Mouse (Mus musculus) forebrain, embryonic 16.5 days (tissue): ENCODE measurements around the gene Ankrd10. TPM values are rescaled to one million over a fixed set of nuclear protein-coding genes. Genes with fewer than 3 reads are reported as not detected.

Source experiments
- ATAC-seq: fragments of 200-750 bp; cut with Nextera tagmentation; 2 replicates; pipeline ENCODE4 v1.8.0; 2017; ENCODE audit warnings: mild to moderate bottlenecking, moderate library complexity
- H3K27ac ChIP-seq: fragments of 300-500 bp; sonication (generic); 2 replicates; pipeline ENCODE4 v1.5.1; 2014; ENCODE audit warnings: low read length, control low read depth
- H3K27me3 ChIP-seq: fragments of 300-500 bp; sonication (generic); replicated peaks from 2 replicates; pipeline ENCODE4 v1.6.1; 2014; ENCODE audit warnings: low read length; ENCODE audit not compliant: control insufficient read depth, insufficient read depth
- H3K36me3 ChIP-seq: fragments of 300-500 bp; sonication (generic); 2 replicates; pipeline ENCODE4 v1.6.1; 2014; ENCODE audit not compliant: control insufficient read depth, insufficient read depth
- H3K4me1 ChIP-seq: fragments of 300-500 bp; sonication (generic); replicated peaks from 2 replicates; pipeline ENCODE4 v1.6.1; 2014; ENCODE audit warnings: low read length; ENCODE audit not compliant: control insufficient read depth, insufficient read depth
- H3K4me2 ChIP-seq: fragments of 300-500 bp; sonication (generic); 2 replicates; pipeline ENCODE4 v1.6.1; 2014; ENCODE audit warnings: mild to moderate bottlenecking, low read length, control low read depth
- H3K4me3 ChIP-seq: fragments of 300-500 bp; sonication (generic); replicated peaks from 2 replicates; pipeline ENCODE4 v1.5.1; 2014; ENCODE audit warnings: mild to moderate bottlenecking, low read length, control low read depth
- H3K9ac ChIP-seq: fragments of 300-500 bp; sonication (generic); replicated peaks from 2 replicates; pipeline ENCODE4 v1.6.1; 2014; ENCODE audit warnings: low read depth, low read length, control low read depth
- H3K9me3 ChIP-seq: fragments of 300-500 bp; sonication (generic); 2 replicates; pipeline ENCODE4 v1.6.1; 2016; ENCODE audit warnings: low read length; ENCODE audit not compliant: control insufficient read depth
- WGBS: fragments of 180-500 bp; shearing (Covaris S2); extraction: QIAGEN DNeasy Blood & Tissue Kit; methylation state at CpG from one replicate; pipeline ENCODE4 v1.1.7; 2014; 5-methylcytosine and 5-hydroxymethylcytosine counted together
- polyA plus RNA-seq: library from polyadenylated mRNA; unstranded; fragments of >200 nt; fragmentation: Nextera tagmentation; extraction: Ambion mirVana; gene quantifications from 2 replicates; pipeline ENCODE4 v1.2.1, GENCODE M21; 2015

Ankrd10 gene
- polyA plus RNA-seq, 1 experiment from 2014 or later = 126 TPM

- H3K27ac ChIP-seq = no peak overlapping the region
- H3K27me3 ChIP-seq = no peaks in the 10 kb centered on the region
- WGBS = 92% methylated on average over 3 of the region's 3 CpGs
- peaks cover 21% of the 10 kb centered on the region; the same call in 1 of the 2 replicates for H3K36me3 ChIP-seq
- no peak for ATAC-seq
- H3K4me3 ChIP-seq = no peak overlapping the region
- no peak overlapping the region for H3K9ac ChIP-seq
- 0 out of 2 replicates have a peak, but pooled peaks cover 7% of the 10 kb centered on the region for H3K4me1 ChIP-seq
- no peak overlapping the region for H3K4me2 ChIP-seq
- H3K9me3 ChIP-seq = no peaks in the 10 kb centered on the region
Observed at GRCm38 (mm10) chr8:11619091-11619490, 16.5 kb downstream of the Ankrd10 start.

- Histone ChIP-seq H3K36me3 (peaks cover 21% of the 10 kb centered on the region; the same call in 1 of the 2 replicates), H3K27me3 (no peaks in the 10 kb centered on the region), H3K9ac (no peak overlapping the region), H3K4me2 (no peak overlapping the region), H3K27ac (no peak overlapping the region), H3K4me1 (0 out of 2 replicates have a peak, but pooled peaks cover 7% of the 10 kb centered on the region), H3K4me3 (no peak overlapping the region), H3K9me3 (no peaks in the 10 kb centered on the region)
- peak; percentile 31; the same call in 1 of the 2 replicates for ATAC-seq
- 66% methylated on average over 2 of the region's 2 CpGs for WGBS
Observed at GRCm38 (mm10) chr8:11618063-11618462, 17.5 kb downstream of the Ankrd10 start.

GRCm38 (mm10) chr8:11616294-11616693 lies 19.3 kb downstream of the Ankrd10 start:
- WGBS = 0% methylated on average over 1 of the region's 1 CpGs
- Histone ChIP-seq H3K9ac (no peak overlapping the region), H3K27me3 (no peaks in the 10 kb centered on the region), H3K4me1 (0 out of 2 replicates have a peak, but pooled peaks cover 7% of the 10 kb centered on the region), H3K9me3 (no peaks in the 10 kb centered on the region), H3K4me3 (no peak overlapping the region), H3K36me3 (peaks cover 32% of the 10 kb centered on the region), H3K27ac (no peak overlapping the region), H3K4me2 (no peak overlapping the region)
- peak; percentile 45; the same call in 1 of the 2 replicates for ATAC-seq

- WGBS = 73% methylated on average over 6 of the region's 6 CpGs
- no peaks in the 10 kb centered on the region for H3K9me3 ChIP-seq
- H3K9ac ChIP-seq = no peak overlapping the region
- peaks cover 29% of the 10 kb centered on the region for H3K36me3 ChIP-seq
- 0 out of 2 replicates have a peak, but pooled peaks cover 7% of the 10 kb centered on the region for H3K4me1 ChIP-seq
- no peak for ATAC-seq
- no peak overlapping the region for H3K4me2 ChIP-seq
- H3K4me3 ChIP-seq = no peak overlapping the region
- no peaks in the 10 kb centered on the region for H3K27me3 ChIP-seq
- no peak overlapping the region for H3K27ac ChIP-seq
Observed at GRCm38 (mm10) chr8:11614126-11614835, 21.3 kb downstream of the Ankrd10 start.

- no peak for ATAC-seq
- Histone ChIP-seq H3K9ac (no peak overlapping the region), H3K4me1 (no peaks in the 10 kb centered on the region), H3K9me3 (no peaks in the 10 kb centered on the region), H3K4me2 (no peak overlapping the region), H3K4me3 (no peak overlapping the region), H3K27me3 (no peaks in the 10 kb centered on the region), H3K36me3 (peaks cover 16% of the 10 kb centered on the region), H3K27ac (no peak overlapping the region)
- WGBS = 97% methylated on average over 9 of the region's 9 CpGs
Observed at GRCm38 (mm10) chr8:11608848-11609247, 26.7 kb downstream of the Ankrd10 start.

- Histone ChIP-seq H3K9me3 (no peaks in the 10 kb centered on the region), H3K9ac (no peak overlapping the region)
- WGBS = 43% methylated on average over 14 of the region's 14 CpGs
Observed at GRCm38 (mm10) chr8:11602006-11602680, 33.4 kb downstream of the Ankrd10 start.

GRCm38 (mm10) chr8:11600301-11600951 lies 35.1 kb downstream of the Ankrd10 start:
- Histone ChIP-seq H3K4me2 (no peak overlapping the region), H3K36me3 (no peaks in the 10 kb centered on the region)

More at GRCm38 (mm10) chr8:11602006-11602680, 33.4 kb downstream of the Ankrd10 start:
- H3K4me2 ChIP-seq = no peak overlapping the region
- no peaks in the 10 kb centered on the region for H3K27me3 ChIP-seq
- peaks cover 2% of the 10 kb centered on the region; the same call in 1 of the 2 replicates for H3K36me3 ChIP-seq
- no peak overlapping the region for H3K27ac ChIP-seq
- H3K4me1 ChIP-seq = peaks cover 5% of the 10 kb centered on the region; the same call in 1 of the 2 replicates
- peak; percentile 68 for ATAC-seq
- no peak overlapping the region for H3K4me3 ChIP-seq

GRCm38 (mm10) chr8:11593222-11593884 lies 42.2 kb downstream of the Ankrd10 start:
- H3K4me2 ChIP-seq = no peak overlapping the region
- H3K27ac ChIP-seq = no peak overlapping the region
- WGBS = 77% methylated on average over 12 of the region's 12 CpGs
- H3K4me3 ChIP-seq = no peak overlapping the region
- H3K9ac ChIP-seq = no peak overlapping the region
- H3K27me3 ChIP-seq = no peaks in the 10 kb centered on the region
- H3K4me1 ChIP-seq = no peaks in the 10 kb centered on the region
- no peak for ATAC-seq
- H3K9me3 ChIP-seq = no peaks in the 10 kb centered on the region
- H3K36me3 ChIP-seq = no peaks in the 10 kb centered on the region

More at GRCm38 (mm10) chr8:11600301-11600951, 35.1 kb downstream of the Ankrd10 start:
- Histone ChIP-seq H3K9ac (no peak overlapping the region), H3K9me3 (no peaks in the 10 kb centered on the region), H3K27me3 (no peaks in the 10 kb centered on the region), H3K4me3 (no peak overlapping the region), H3K27ac (no peak overlapping the region), H3K4me1 (peaks cover 5% of the 10 kb centered on the region; the same call in 1 of the 2 replicates)
- ATAC-seq = no peak
- WGBS = 87% methylated on average over 5 of the region's 5 CpGs
